Mouse (Mus musculus) kidney, adult 2 months (tissue): ENCODE results near the gene Hoxc5.

ENCODE experiments used
- CTCF ChIP-seq: fragments of 200-500 bp; conservative IDR thresholded peaks from 2 replicates; pipeline ENCODE4 v1.5.1; 2011; ENCODE audit warnings: low read depth, mild to moderate bottlenecking, control low read depth, low read length, moderate library complexity, mixed read lengths; ENCODE audit not compliant: insufficient read depth, insufficient read length
- POLR2A ChIP-seq: fragments of 200-500 bp; IDR thresholded peaks from one replicate; pipeline ENCODE4 v1.6.1; 2011; ENCODE audit warnings: low read depth, low read length, control low read depth

GRCm38 (mm10) chr15:102967511-102968397 is 511 bp downstream of the Hoxc5 start:
- TF ChIP-seq CTCF (no peak), POLR2A (no peak)
